14 mouse cellular contexts compared by ENCODE assay signal in genomic region chr9:86682844-86683243, GRCm38 (mm10). TPM values are rescaled to one million over a fixed set of nuclear protein-coding genes. Genes with fewer than 3 reads are reported as not detected.
DNase-seq lines count a peak whose midpoint lies in the region; ATAC-seq lines count a peak whose summit lies in the region.
"Had no signal": no experiment of that assay in that cellular context is flagged by ENCODE, and none has a peak within 500 bp of the region (broad histone marks: within the 10 kb centered on the region; RNA-seq: fewer than 3 reads in every experiment).

No protein-coding gene starts in this region.

- H3K4me2 ChIP-seq in lung, embryonic 16.5 days (ENCODE audit: low read depth, low read length) = no peak overlapping the region
- no peak overlapping the region for H3K4me2 ChIP-seq in embryonic facial prominence, embryonic 15.5 days (replicated peaks)
- 0 out of 2 replicates have a peak overlapping the region, but pooled peaks have one; percentile 14 for H3K4me2 ChIP-seq in limb, embryonic 13.5 days (replicated peaks)
- H3K4me2 ChIP-seq: liver, embryonic 15.5 days; stomach, embryonic 15.5 days had no signal

- no peaks in the 10 kb centered on the region; the same call in 1 of the 2 replicates for H3K4me1 ChIP-seq in lung, embryonic 16.5 days (replicated peaks; ENCODE audit: control insufficient read depth, insufficient read depth, low read length)
- H3K4me1 ChIP-seq in embryonic facial prominence, embryonic 15.5 days = peaks cover 10% of the 10 kb centered on the region; the same call in 1 of the 2 replicates
- peaks cover 17% of the 10 kb centered on the region for H3K4me1 ChIP-seq in limb, embryonic 13.5 days

- ATAC-seq in frontal cortex, adult (ENCODE audit: low TSS enrichment) = peak; percentile 93
- peak; percentile 52; the same call in 1 of the 2 replicates for ATAC-seq in lung, embryonic 16.5 days (ENCODE audit: low read depth)
- ATAC-seq in embryonic facial prominence, embryonic 15.5 days (ENCODE audit: insufficient number of reproducible peaks, low FRiP score, low TSS enrichment, low read depth) = 0 out of 2 replicates have a peak, but pooled peaks have one; percentile 29
- peak; percentile 79 for ATAC-seq in limb, embryonic 13.5 days (ENCODE audit: low FRiP score, low read depth)
- no peak for ATAC-seq in CD4-positive, CD25-positive, alpha-beta regulatory T cell, adult 4 months
- ATAC-seq: activated CD4-positive, CD25-positive, alpha-beta regulatory T cell, adult 4 months had no signal

- no peak overlapping the region for H3K9ac ChIP-seq in lung, embryonic 16.5 days (ENCODE audit: low read length)
- H3K9ac ChIP-seq in embryonic facial prominence, embryonic 15.5 days = no peak overlapping the region
- H3K9ac ChIP-seq in limb, embryonic 13.5 days = no peak overlapping the region
- H3K9ac ChIP-seq: liver, embryonic 15.5 days; stomach, embryonic 15.5 days had no signal

- H3K9me3 ChIP-seq in lung, embryonic 16.5 days (ENCODE audit: control insufficient read depth, low read length) = no peaks in the 10 kb centered on the region
- H3K9me3 ChIP-seq in embryonic facial prominence, embryonic 15.5 days (replicated peaks) = no peaks in the 10 kb centered on the region
- no peaks in the 10 kb centered on the region for H3K9me3 ChIP-seq in limb, embryonic 13.5 days
- H3K9me3 ChIP-seq: liver, embryonic 15.5 days; stomach, embryonic 15.5 days had no signal

- 0 out of 2 replicates have a peak overlapping the region, but pooled peaks have one; percentile 2 for H3K27ac ChIP-seq in lung, embryonic 16.5 days (ENCODE audit: low read length)
- H3K27ac ChIP-seq in embryonic facial prominence, embryonic 15.5 days (replicated peaks) = no peak overlapping the region
- H3K27ac ChIP-seq in limb, embryonic 13.5 days = peak overlapping the region; percentile 58; the same call in 1 of the 2 replicates
- H3K27ac ChIP-seq: liver, embryonic 15.5 days; stomach, embryonic 15.5 days had no signal

- no peaks in the 10 kb centered on the region for H3K27me3 ChIP-seq in lung, embryonic 16.5 days (ENCODE audit: control insufficient read depth, insufficient read depth, low read depth, low read length)
- no peaks in the 10 kb centered on the region for H3K27me3 ChIP-seq in embryonic facial prominence, embryonic 15.5 days
- no peaks in the 10 kb centered on the region for H3K27me3 ChIP-seq in limb, embryonic 13.5 days
- H3K27me3 ChIP-seq: liver, embryonic 15.5 days; stomach, embryonic 15.5 days had no signal

- no peaks in the 10 kb centered on the region for H3K36me3 ChIP-seq in lung, embryonic 16.5 days (ENCODE audit: control insufficient read depth, insufficient read depth, low read length)
- H3K36me3 ChIP-seq in embryonic facial prominence, embryonic 15.5 days = no peaks in the 10 kb centered on the region
- no peaks in the 10 kb centered on the region for H3K36me3 ChIP-seq in limb, embryonic 13.5 days
- H3K36me3 ChIP-seq: liver, embryonic 15.5 days; stomach, embryonic 15.5 days had no signal

- no peak overlapping the region for H3K4me3 ChIP-seq in lung, embryonic 16.5 days (ENCODE audit: low read length)
- H3K4me3 ChIP-seq in embryonic facial prominence, embryonic 15.5 days (replicated peaks) = no peak overlapping the region
- H3K4me3 ChIP-seq in limb, embryonic 13.5 days = no peak overlapping the region
- H3K4me3 ChIP-seq: liver, embryonic 15.5 days; stomach, embryonic 15.5 days had no signal

- 49% methylated on average over 6 of the region's 6 CpGs for WGBS in lung, embryonic 16.5 days
- 28% methylated on average over 6 of the region's 6 CpGs for WGBS in embryonic facial prominence, embryonic 15.5 days
- WGBS in limb, embryonic 13.5 days = 27% methylated on average over 6 of the region's 6 CpGs

- no peak for DNase-seq in frontal cortex, postnatal 25 days (ENCODE audit: low spot score in 2 of 2)
- no peak for DNase-seq in lung, postnatal 14 days
- DNase-seq in kidney, adult 8-10 months = no peak
- DNase-seq: cerebellum, adult 18-20 months; kidney, adult 9 months; thymus, postnatal 4 days had no signal

RNA-seq across cellular contexts. Expression of gene Me1, which starts 12.9 kb away (rescaled TPM):
- polyA plus RNA-seq in lung, embryonic 16.5 days (2015; fragmentation: Nextera tagmentation; extraction: Ambion mirVana) = 24.8 and 26.2 TPM in 2 replicates
- polyA plus RNA-seq in embryonic facial prominence, embryonic 15.5 days (2015; fragmentation: Nextera tagmentation; extraction: Ambion mirVana) = 27.7 and 29.7 TPM in 2 replicates
- 21.8 and 22.5 TPM in 2 replicates for polyA plus RNA-seq in limb, embryonic 13.5 days (2015; fragmentation: Nextera tagmentation; extraction: Ambion mirVana)
- not detected for polyA plus RNA-seq in CD4-positive, CD25-positive, alpha-beta regulatory T cell, adult 4 months (2017; shearing (Covaris generic))
- polyA plus RNA-seq: activated CD4-positive, CD25-positive, alpha-beta regulatory T cell, adult 4 months had no signal

Comparison
In these comparisons a context has a peak if more than half of its experiments do, and no peak if none do; other contexts are left out.
1. RNA of gene Me1, which starts 12.9 kb away (polyA plus RNA-seq): 27.7 to 29.7 TPM in embryonic facial prominence, embryonic 15.5 days, 24.8 to 26.2 TPM in lung, embryonic 16.5 days and 21.8 to 22.5 TPM in limb, embryonic 13.5 days; not detected in CD4-positive, CD25-positive, alpha-beta regulatory T cell, adult 4 months; every median in the first group is over 10 times any median in the second.